Mouse (Mus musculus) G1E (cell line): Measurements from ENCODE around the gene Hexim2. TPM values are rescaled to one million over a fixed set of nuclear protein-coding genes. Genes with fewer than 3 reads are reported as not detected.
A peak's percentile ranks its signal among the peaks of the same experiment; 100 is the strongest.

Experiments
- ATAC-seq: 2 replicates; pipeline ENCODE4 v1.8.0; 2016; ENCODE audit warnings: mild to moderate bottlenecking; ENCODE audit not compliant: insufficient number of reproducible peaks, poor library complexity, low FRiP score, severe bottlenecking; ENCODE audit errors: extremely low read depth
- DNase-seq: peaks from one replicate; pipeline ENCODE4 v3.0.0; 2012; ENCODE audit warnings: low spot score
- H3K27me3 ChIP-seq: 2 replicates; pipeline ENCODE4 v1.6.1; 2012; ENCODE audit warnings: mild to moderate bottlenecking, low read length, inconsistent platforms; ENCODE audit not compliant: insufficient read depth
- H3K36me3 ChIP-seq: replicated peaks from 2 replicates; pipeline ENCODE3; 2012; ENCODE audit warnings: mild to moderate bottlenecking, inconsistent platforms
- H3K4me1 ChIP-seq: 2 replicates; pipeline ENCODE4 v1.6.1; 2012; ENCODE audit warnings: low read depth, low read length, inconsistent platforms, mixed read lengths; ENCODE audit not compliant: insufficient read depth
- H3K4me3 ChIP-seq: 2 replicates; pipeline ENCODE4 v1.5.1; 2012; ENCODE audit warnings: low read depth, mild to moderate bottlenecking, inconsistent platforms, low read length, moderate library complexity, mixed read lengths
- H3K9me3 ChIP-seq: replicated peaks from 2 replicates; pipeline ENCODE4 v1.6.1; 2012; ENCODE audit warnings: inconsistent platforms
- CTCF ChIP-seq: IDR thresholded peaks from 2 replicates; pipeline ENCODE4 v1.5.1; 2012; ENCODE audit warnings: low read depth, low read length, inconsistent platforms, mixed read lengths
- GATA1 ChIP-seq: IDR thresholded peaks from 2 replicates; pipeline ENCODE4 v1.6.1; 2012; ENCODE audit warnings: borderline replicate concordance, low read length, inconsistent platforms, mixed read lengths
- GATA2 ChIP-seq: IDR thresholded peaks from 2 replicates; pipeline ENCODE4 v1.6.1; 2012; ENCODE audit warnings: low read depth, low read length, inconsistent platforms, borderline replicate concordance
- POLR2AphosphoS5 ChIP-seq: IDR thresholded peaks from 2 replicates; pipeline ENCODE4 v1.6.1; 2012; ENCODE audit warnings: low read depth, low read length, inconsistent platforms; ENCODE audit not compliant: insufficient replicate concordance
- TAL1 ChIP-seq: conservative IDR thresholded peaks from 2 replicates; pipeline ENCODE4 v1.6.1; 2012; ENCODE audit warnings: low read depth, low read length, inconsistent platforms, mixed read lengths
- polyA plus RNA-seq: library from polyadenylated mRNA; stranded (reverse); fragments of >175 nt; gene quantifications from 2 replicates; pipeline ENCODE4 v1.2.3, GENCODE M21; 2012
- total RNA-seq, 2 experiments: library from RNA; stranded (forward) in 1 of 2; stranded (reverse) in 1 of 2; fragments of 200-1000 nt in 1 of 2; fragments of >200 nt in 1 of 2; fragmentation: Nextera tagmentation in 1 of 2; gene quantifications; 2 replicates each; pipeline ENCODE4 v1.2.3; 2014 to 2017

The Hexim2 gene
- total and polyA plus RNA-seq, 3 experiments, result 9.0 to 12.7 (median 11.7) TPM

- TF ChIP-seq POLR2AphosphoS5 (no peak), TAL1 (no peak), CTCF (no peak), GATA2 (no peak), GATA1 (no peak)
- no peak overlapping the region for H3K4me3 ChIP-seq
- H3K4me1 ChIP-seq, result peaks cover 39% of the 10 kb centered on the region
- no peaks in the 10 kb centered on the region for H3K27me3 ChIP-seq
- DNase-seq, result no peak
- H3K36me3 ChIP-seq, result peaks cover 58% of the 10 kb centered on the region
- no peak for ATAC-seq
- no peaks in the 10 kb centered on the region for H3K9me3 ChIP-seq
These were observed 20.2 kb upstream of the Hexim2 start for GRCm38 (mm10) chr11:103111881-103112551.

GRCm38 (mm10) chr11:103112552-103112912, 19.7 kb upstream of the Hexim2 start:
- no peak for DNase-seq
- TF ChIP-seq CTCF, result no peak
- no peak for TF ChIP-seq TAL1
- TF ChIP-seq POLR2AphosphoS5, result no peak
- TF ChIP-seq GATA2, result no peak
- no peak for TF ChIP-seq GATA1
- Histone ChIP-seq H3K9me3 (no peaks in the 10 kb centered on the region), H3K4me1 (peaks cover 44% of the 10 kb centered on the region), H3K27me3 (no peaks in the 10 kb centered on the region), H3K4me3 (no peak overlapping the region), H3K36me3 (peaks cover 58% of the 10 kb centered on the region)
- ATAC-seq, result no peak

GRCm38 (mm10) chr11:103113005-103113404, 19.2 kb upstream of the Hexim2 start:
- no peak overlapping the region for H3K4me3 ChIP-seq
- no peak for ATAC-seq
- TF ChIP-seq POLR2AphosphoS5 (no peak), TAL1 (no peak), GATA2 (no peak), CTCF (no peak), GATA1 (no peak)
- H3K4me1 ChIP-seq, result peaks cover 48% of the 10 kb centered on the region
- DNase-seq, result no peak
- H3K27me3 ChIP-seq, result no peaks in the 10 kb centered on the region
- no peaks in the 10 kb centered on the region for H3K9me3 ChIP-seq
- peaks cover 60% of the 10 kb centered on the region for H3K36me3 ChIP-seq

GRCm38 (mm10) chr11:103113771-103114170, 18.5 kb upstream of the Hexim2 start:
- no peak for TF ChIP-seq TAL1
- no peak for TF ChIP-seq GATA1
- no peak for TF ChIP-seq CTCF
- no peak for TF ChIP-seq GATA2
- no peak for TF ChIP-seq POLR2AphosphoS5
- Histone ChIP-seq H3K27me3 (no peaks in the 10 kb centered on the region), H3K4me3 (no peak overlapping the region), H3K36me3 (peaks cover 60% of the 10 kb centered on the region), H3K9me3 (no peaks in the 10 kb centered on the region), H3K4me1 (peaks cover 53% of the 10 kb centered on the region)
- ATAC-seq (no peak), DNase-seq (no peak)

GRCm38 (mm10) chr11:103114270-103114943, 17.8 kb upstream of the Hexim2 start:
- no peak for TF ChIP-seq POLR2AphosphoS5
- TF ChIP-seq GATA1, result no peak
- no peak for TF ChIP-seq CTCF
- TF ChIP-seq TAL1, result no peak
- no peak for TF ChIP-seq GATA2
- peaks cover 55% of the 10 kb centered on the region for H3K4me1 ChIP-seq

GRCm38 (mm10) chr11:103115163-103116007, 16.8 kb upstream of the Hexim2 start:
- Histone ChIP-seq H3K4me1 (peaks cover 55% of the 10 kb centered on the region), H3K9me3 (no peaks in the 10 kb centered on the region), H3K4me3 (peak overlapping the region; percentile 80), H3K36me3 (peaks cover 53% of the 10 kb centered on the region), H3K27me3 (no peaks in the 10 kb centered on the region)
- TF ChIP-seq CTCF (no peak), POLR2AphosphoS5 (no peak; the same call in 1 of the 2 replicates), GATA1 (no peak), GATA2 (no peak), TAL1 (no peak)
- 0 out of 2 replicates have a peak, but pooled peaks have one; percentile 12 for ATAC-seq
- DNase-seq, result peak; percentile 61

More at GRCm38 (mm10) chr11:103114270-103114943, 17.8 kb upstream of the Hexim2 start:
- peak overlapping the region; percentile 80 for H3K4me3 ChIP-seq
- no peaks in the 10 kb centered on the region for H3K27me3 ChIP-seq
- H3K36me3 ChIP-seq, result peaks cover 54% of the 10 kb centered on the region
- peak; percentile 41 for DNase-seq
- no peak for ATAC-seq
- no peaks in the 10 kb centered on the region for H3K9me3 ChIP-seq
